Mouse (Mus musculus): ENCODE measurements around the gene D1Pas1. TPM values are rescaled to one million over a fixed set of nuclear protein-coding genes. Genes with fewer than 3 reads are reported as not detected.

The D1Pas1 gene
- total RNA-seq, 2 experiments from 2014 or later: not detected

DNA sequence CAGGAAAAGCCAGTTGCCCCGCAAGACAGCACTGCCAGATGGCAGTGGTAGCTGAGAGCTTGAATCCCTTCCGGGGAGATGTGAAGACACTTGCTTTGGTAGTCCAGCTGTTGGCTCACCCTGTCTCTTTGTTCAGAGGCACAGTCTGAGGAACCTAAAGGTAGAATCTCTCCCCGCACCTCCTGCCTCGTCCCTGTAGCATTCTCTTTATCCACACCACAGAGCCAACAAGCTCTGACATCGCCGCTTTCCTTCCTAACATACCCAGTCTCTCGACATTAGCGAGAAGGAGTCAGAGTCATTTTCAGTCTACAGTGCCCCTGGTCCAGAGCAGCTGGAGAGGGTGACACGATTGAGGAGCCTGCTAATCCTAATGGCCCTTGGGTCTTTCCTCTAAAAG, 18.9 kb downstream of the D1Pas1 start:
- DNase-seq (ENCODE audit: extremely low spot score in 1 of 2, low spot score in 1 of 2): no peak

DNA sequence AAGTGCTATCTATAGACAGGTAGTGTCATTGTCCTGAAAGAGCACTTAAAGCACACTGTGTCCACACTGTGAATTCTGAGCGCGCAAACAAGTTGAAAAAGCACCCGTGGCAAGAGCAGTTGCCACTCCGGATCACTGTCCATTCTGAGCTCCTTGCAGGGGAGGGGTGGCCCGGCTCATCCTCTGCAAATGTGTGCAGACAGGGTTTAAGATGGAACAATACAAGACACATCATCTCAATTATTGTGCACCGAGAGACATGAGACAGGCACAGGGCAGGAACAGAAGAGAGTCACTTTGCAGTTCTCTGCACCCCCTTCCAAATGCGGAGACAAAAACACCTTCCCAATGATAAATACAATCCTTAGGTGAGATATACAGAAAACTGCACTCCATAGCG, 19.3 kb downstream of the D1Pas1 start:
- no peak for DNase-seq (ENCODE audit: extremely low spot score in 1 of 2, low spot score in 1 of 2)

GRCm38 (mm10) chr1:186988281-186988682, 21.1 kb downstream of the D1Pas1 start:
- no peak for DNase-seq (ENCODE audit: extremely low spot score in 1 of 2, low spot score in 1 of 2)

- no peak for DNase-seq (ENCODE audit: extremely low spot score in 1 of 2, low spot score in 1 of 2)
Observed at GRCm38 (mm10) chr1:186988822-186989221, 21.6 kb downstream of the D1Pas1 start.

DNA sequence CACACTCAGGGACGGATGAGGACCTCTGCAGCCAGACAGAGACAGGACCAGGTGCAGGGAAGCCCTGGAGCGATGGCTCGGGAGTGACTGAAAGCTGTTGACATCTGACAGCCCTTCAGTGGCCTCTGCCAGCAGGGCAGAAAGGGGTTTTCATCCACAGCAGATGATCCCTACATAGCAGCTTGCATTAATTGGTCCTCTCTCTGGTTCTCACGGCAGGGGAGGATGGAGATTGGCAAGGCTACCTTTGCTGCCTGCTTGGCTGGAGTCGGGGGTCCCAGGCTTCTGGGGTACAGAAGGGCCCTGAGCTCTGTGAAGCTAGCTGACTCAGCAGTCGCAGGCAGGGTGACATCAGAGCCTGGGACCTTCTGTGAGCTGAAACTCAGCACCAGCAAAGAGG, 24.3 kb downstream of the D1Pas1 start:
- DNase-seq (ENCODE audit: extremely low spot score in 1 of 2, low spot score in 1 of 2): no peak

DNA sequence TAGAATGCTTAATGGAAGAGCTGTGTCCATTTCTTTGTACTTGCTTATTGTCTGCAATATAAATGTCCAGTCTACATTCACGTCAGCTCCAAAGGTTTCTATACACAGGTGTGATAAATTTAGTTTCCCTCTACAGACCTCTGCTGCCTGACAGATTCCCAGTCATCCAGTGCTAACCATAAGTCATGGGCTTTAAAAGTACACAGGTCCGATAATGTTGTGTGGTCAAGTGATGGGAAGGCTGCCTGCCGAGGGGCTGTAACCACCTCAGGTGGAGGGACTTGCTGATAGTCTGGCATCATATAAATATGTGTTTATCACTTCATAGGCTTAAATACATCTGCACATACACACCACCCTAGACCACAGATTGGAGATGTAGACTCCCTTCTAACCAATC, 24.9 kb downstream of the D1Pas1 start:
- DNase-seq (ENCODE audit: extremely low spot score in 1 of 2, low spot score in 1 of 2): no peak

GRCm38 (mm10) chr1:186997596-186998304, 30.5 kb downstream of the D1Pas1 start:
- DNase-seq (ENCODE audit: extremely low spot score in 1 of 2, low spot score in 1 of 2): no peak

GRCm38 (mm10) chr1:187003441-187003861, 36.2 kb downstream of the D1Pas1 start:
- no peak for DNase-seq (ENCODE audit: extremely low spot score in 1 of 2, low spot score in 1 of 2)

GRCm38 (mm10) chr1:187004306-187004705, 37.1 kb downstream of the D1Pas1 start:
- no peak for DNase-seq (ENCODE audit: extremely low spot score in 1 of 2, low spot score in 1 of 2)

DNA sequence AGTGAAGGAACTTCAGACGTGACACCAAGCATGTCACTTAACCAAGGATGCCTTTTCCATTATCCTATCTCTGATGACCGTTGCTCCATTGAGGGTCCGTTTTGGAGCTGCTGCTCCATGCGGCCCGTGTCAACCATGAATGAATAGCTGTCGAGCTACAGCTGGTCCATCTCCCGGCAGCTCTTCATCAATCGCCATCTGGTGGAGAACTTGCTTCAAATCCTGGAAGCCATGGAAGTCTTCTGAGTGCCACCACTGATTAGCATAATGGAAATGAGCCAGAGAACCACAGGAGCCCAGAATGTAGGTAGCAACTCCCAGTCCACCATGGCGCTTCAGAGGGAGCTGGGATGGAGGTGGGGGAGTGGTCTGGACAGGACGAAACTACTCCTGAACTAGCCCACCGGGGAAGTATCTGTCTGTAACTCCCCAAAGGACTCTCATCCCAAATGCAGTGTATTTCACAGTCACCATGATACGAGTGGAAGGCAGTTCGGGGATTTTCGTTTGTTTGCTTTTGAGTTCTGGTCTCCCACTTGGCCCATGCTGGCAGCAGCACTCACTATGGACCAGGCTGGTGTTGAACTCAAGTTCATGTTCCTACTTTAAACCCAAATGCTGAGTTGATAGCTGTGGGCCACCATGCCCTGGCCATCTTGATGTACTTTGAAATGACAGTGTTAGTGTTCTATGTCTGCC, 39.2 kb downstream of the D1Pas1 start:
- DNase-seq (ENCODE audit: extremely low spot score in 1 of 2, low spot score in 1 of 2): no peak

DNA sequence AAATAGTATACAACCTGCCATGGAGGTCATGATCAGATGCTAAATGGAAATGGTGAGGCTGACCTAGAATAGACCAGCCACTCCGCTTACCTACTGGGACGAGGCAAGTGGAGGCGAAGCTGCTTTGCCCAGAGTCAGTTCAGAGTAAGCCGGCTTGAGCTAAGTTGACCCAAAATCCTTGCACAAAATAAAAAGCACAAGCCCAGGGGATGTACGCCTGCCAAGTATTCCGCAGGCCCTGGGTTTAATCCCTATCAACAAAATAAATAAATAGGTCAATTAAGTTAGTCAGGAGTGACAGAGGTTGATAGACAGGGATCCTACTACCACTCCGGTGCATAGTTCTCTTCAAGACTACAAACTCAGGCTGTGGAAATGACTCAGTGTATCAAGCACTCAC, 41.0 kb downstream of the D1Pas1 start:
- no peak for DNase-seq (ENCODE audit: extremely low spot score in 1 of 2, low spot score in 1 of 2)

- no peak for DNase-seq (ENCODE audit: extremely low spot score in 1 of 2, low spot score in 1 of 2)
Observed at GRCm38 (mm10) chr1:187010071-187010470, 42.9 kb downstream of the D1Pas1 start.

DNA sequence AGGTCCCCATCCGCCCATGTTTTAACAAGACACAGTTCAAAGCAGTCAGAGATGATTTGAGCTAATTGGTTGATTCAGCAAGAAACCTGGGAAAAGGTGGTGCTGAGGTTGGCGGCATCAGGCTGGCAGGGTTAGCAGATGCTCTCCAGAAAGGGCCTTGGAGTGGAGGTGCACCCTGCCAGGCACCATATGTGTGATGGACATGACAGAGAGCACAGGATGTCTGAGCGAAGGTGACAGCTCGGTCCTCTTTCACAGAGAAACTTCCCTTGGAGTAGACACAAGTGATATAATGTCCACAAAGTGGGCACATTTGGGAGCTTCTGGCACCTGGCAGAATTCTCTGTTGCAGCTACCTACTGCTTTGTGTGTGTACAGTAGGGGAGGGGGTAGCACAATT, 44.4 kb downstream of the D1Pas1 start:
- DNase-seq (ENCODE audit: extremely low spot score in 1 of 2, low spot score in 1 of 2): no peak

DNA sequence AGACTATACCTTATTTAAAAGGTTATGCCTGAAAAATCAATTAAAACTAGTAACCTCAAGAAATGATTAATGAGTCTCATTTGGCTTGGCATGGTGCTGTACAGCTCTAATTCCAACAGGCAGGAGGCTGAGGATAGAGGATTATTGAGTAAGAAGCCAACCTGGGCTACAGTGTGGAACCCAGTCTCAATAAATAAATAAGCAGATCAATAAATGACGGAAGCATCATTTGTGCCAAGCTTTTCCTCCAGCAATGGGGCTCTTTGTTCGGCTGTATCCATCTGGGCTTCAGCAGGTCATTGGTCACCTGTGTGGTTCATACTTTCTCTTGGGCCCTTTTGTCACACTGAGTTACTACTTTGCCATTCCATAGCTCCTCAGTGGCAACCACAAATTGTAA, 46.9 kb downstream of the D1Pas1 start:
- no peak for DNase-seq (ENCODE audit: extremely low spot score in 1 of 2, low spot score in 1 of 2)

DNA sequence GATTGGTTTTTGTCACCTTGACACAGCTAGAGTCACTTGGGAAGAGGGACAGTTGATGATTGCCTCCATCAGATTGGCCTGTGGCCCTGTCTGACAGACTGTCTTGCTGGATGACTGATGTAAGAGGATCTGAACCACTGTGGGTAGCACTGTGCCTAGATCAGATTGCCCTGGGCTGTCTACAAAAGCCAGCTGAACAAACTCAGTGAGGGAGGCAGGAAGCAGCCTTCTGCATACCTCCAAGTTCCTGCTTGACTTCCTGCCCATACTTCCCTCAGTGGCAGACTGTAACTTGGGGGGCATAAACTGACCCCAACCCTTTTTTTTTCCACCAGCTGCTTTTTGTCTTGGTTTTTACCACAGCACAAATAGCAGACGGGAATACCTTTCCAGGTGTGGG, 48.5 kb downstream of the D1Pas1 start:
- DNase-seq (ENCODE audit: extremely low spot score in 1 of 2, low spot score in 1 of 2): no peak

DNA sequence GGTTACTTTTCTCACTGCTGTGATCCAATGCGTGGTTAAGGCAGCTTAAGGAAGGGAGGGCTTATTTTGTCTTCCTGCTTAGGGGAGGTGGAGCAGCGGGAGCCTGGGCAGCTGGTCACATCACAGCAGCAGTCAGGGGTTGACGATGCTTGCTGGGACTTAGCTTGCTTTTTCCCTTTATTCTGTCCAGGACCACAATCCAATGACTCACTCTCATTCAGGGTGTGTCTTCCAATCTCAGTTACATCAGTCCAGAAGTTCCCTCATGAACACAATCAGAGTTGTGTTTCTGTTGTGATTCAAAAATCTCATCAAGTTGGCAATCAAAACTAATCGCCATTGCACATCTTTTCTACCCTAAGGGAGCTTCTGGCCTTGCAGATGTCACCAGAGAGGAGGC, 48.9 kb downstream of the D1Pas1 start:
- DNase-seq (ENCODE audit: extremely low spot score in 1 of 2, low spot score in 1 of 2): no peak

- no peak for DNase-seq (ENCODE audit: extremely low spot score in 1 of 2, low spot score in 1 of 2)
Observed at GRCm38 (mm10) chr1:187020011-187020410, 52.8 kb downstream of the D1Pas1 start.

Other genes starting within 250 kb of the D1Pas1 start
- 10 to 100 TPM; 14.8 to 14.9 TPM for gene Rrp15, start 218.1 kb upstream of the D1Pas1 start, total RNA-seq (2021)
- under 1 TPM; 0.39 to 0.70 TPM for gene Spata17, start 248.0 kb downstream of the D1Pas1 start, total RNA-seq (2021)
- gene Gpatch2, start 248.1 kb downstream of the D1Pas1 start, total RNA-seq (2021): 10 to 100 TPM; 17.9 to 24.2 TPM

Measured in layer of hippocampus, postnatal 25 days (tissue).